13 mouse cellular contexts compared by ENCODE assay signal in the genomic region with DNA sequence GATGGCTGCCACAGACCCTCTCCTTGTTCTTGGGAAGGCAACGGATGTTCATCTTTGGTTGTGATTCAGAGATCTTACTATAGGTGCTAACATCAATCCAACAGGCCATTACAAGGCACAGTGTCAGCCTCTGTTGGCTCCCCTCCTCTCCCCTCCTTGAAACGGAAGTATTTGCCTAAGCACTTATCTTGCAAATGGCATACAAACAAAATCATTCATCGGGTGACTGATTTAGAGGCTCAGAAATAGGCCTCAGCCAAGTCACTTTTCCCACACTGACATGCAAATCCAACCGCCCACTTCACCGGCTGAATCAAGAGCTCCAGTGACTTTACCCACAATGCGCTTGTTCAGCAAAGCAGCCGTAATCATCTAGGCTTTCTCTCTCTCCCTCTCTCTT. TPM values are rescaled to one million over a fixed set of nuclear protein-coding genes. Genes with fewer than 3 reads are reported as not detected.
DNase-seq lines count a peak whose midpoint lies in the region; ATAC-seq lines count a peak whose summit lies in the region.
"Had no signal": no experiment of that assay in that cellular context is flagged by ENCODE, and none has a peak within 500 bp of the region (broad histone marks: within the 10 kb centered on the region; RNA-seq: fewer than 3 reads in every experiment).

No protein-coding gene starts in this region.

- H3K9ac ChIP-seq in intestine, embryonic 16.5 days (ENCODE audit: low read depth, low read length): no peak overlapping the region
- H3K9ac ChIP-seq: forebrain, embryonic 15.5 days; limb, embryonic 13.5 days had no signal

- H3K4me2 ChIP-seq in intestine, embryonic 16.5 days (ENCODE audit: low read depth, low read length): no peak overlapping the region
- H3K4me2 ChIP-seq: forebrain, embryonic 15.5 days; limb, embryonic 13.5 days had no signal

- intact Hi-C loops in left cerebral cortex, postnatal 4 days (cut with DNase I): no loop called here
- intact Hi-C loops in left cerebral cortex, postnatal 14 days (cut with DNase I): no loop called here

- H3K4me3 ChIP-seq in intestine, embryonic 16.5 days (ENCODE audit: low read length): no peak overlapping the region
- H3K4me3 ChIP-seq: forebrain, embryonic 15.5 days; limb, embryonic 13.5 days had no signal

- no peaks in the 10 kb centered on the region for H3K9me3 ChIP-seq in intestine, embryonic 16.5 days (ENCODE audit: control insufficient read depth, low read length)
- H3K9me3 ChIP-seq: forebrain, embryonic 15.5 days; limb, embryonic 13.5 days had no signal

- ATAC-seq in intestine, embryonic 16.5 days: no peak
- ATAC-seq: forebrain, embryonic 15.5 days had no signal

- no peak overlapping the region for H3K27ac ChIP-seq in intestine, embryonic 16.5 days (ENCODE audit: low read length)
- H3K27ac ChIP-seq: forebrain, embryonic 15.5 days; limb, embryonic 13.5 days had no signal

- peak; percentile 59 for DNase-seq in left cerebral cortex, adult 11 months (ENCODE audit: low spot score)
- no peak for DNase-seq in left cerebral cortex, postnatal 4 days
- peak; percentile 73 for DNase-seq in adipocyte (ENCODE audit: low spot score)
- DNase-seq in left cerebral cortex, postnatal 14 days (ENCODE audit: low spot score in 2 of 2): peak; percentile 76 to 86
- peak; percentile 63 for DNase-seq in splenic B cell, adult 2 months (ENCODE audit: low read depth, low spot score)
- DNase-seq in urinary bladder, postnatal 25 days (ENCODE audit: low spot score): no peak
- DNase-seq: cerebellum, postnatal 36 days; thymus, postnatal 14 days had no signal

- H3K27me3 ChIP-seq in splenic B cell, adult 2 months (ENCODE audit: control insufficient read depth, insufficient read depth, low read length, poor library complexity, severe bottlenecking): no peaks in the 10 kb centered on the region
- H3K27me3 ChIP-seq in intestine, embryonic 16.5 days (replicated peaks; ENCODE audit: control insufficient read depth, insufficient read depth, low read length): no peaks in the 10 kb centered on the region
- H3K27me3 ChIP-seq: forebrain, embryonic 15.5 days; limb, embryonic 13.5 days had no signal

- WGBS in intestine, embryonic 16.5 days: 40% methylated on average over 7 of the region's 7 CpGs

- no peaks in the 10 kb centered on the region for H3K4me1 ChIP-seq in intestine, embryonic 16.5 days (ENCODE audit: control insufficient read depth, insufficient read depth, low read length)
- H3K4me1 ChIP-seq: forebrain, embryonic 15.5 days; limb, embryonic 13.5 days had no signal

- no peaks in the 10 kb centered on the region for H3K36me3 ChIP-seq in splenic B cell, adult 2 months (ENCODE audit: control insufficient read depth, insufficient read depth, low read length, poor library complexity, severe bottlenecking)
- no peaks in the 10 kb centered on the region for H3K36me3 ChIP-seq in intestine, embryonic 16.5 days (ENCODE audit: control insufficient read depth, insufficient read depth, low read length)
- H3K36me3 ChIP-seq: forebrain, embryonic 15.5 days; limb, embryonic 13.5 days had no signal

RNA-seq across cellular contexts. Expression of gene Rasl11a, which starts 16.7 kb away (rescaled TPM):
- total RNA-seq in left cerebral cortex, postnatal 4 days (2021): 10 to 100 TPM; 10.0 to 10.6 TPM
- 10 to 100 TPM in 1 of 2 experiments, 1 to 10 TPM in 1; 7.6 to 16.9 TPM for total RNA-seq in left cerebral cortex, postnatal 14 days (2021)
- 26.5 and 28.3 TPM in 2 replicates for polyA plus RNA-seq in intestine, embryonic 16.5 days (2015; fragmentation: Nextera tagmentation; extraction: Ambion mirVana)
- total RNA-seq: megakaryocyte-erythroid progenitor cell, adult 5-6 weeks; neutrophil, adult 5-6 weeks had no signal

RNA-seq across cellular contexts. Expression of gene Rpl21, which starts 28.9 kb away (rescaled TPM):
- total RNA-seq in left cerebral cortex, postnatal 4 days (2021): 100 to 1,000 TPM; 211 to 238 TPM
- 100 to 1,000 TPM; 149 to 157 TPM for total RNA-seq in left cerebral cortex, postnatal 14 days (2021)
- polyA plus RNA-seq in intestine, embryonic 16.5 days (2015; fragmentation: Nextera tagmentation; extraction: Ambion mirVana): 455 and 503 TPM in 2 replicates

Comparison
In these comparisons a context has a peak if more than half of its experiments do, and no peak if none do; other contexts are left out.
1. DNase-seq: peak in left cerebral cortex, adult 11 months (single experiment), adipocyte (single experiment), left cerebral cortex, postnatal 14 days (2 of 2) and splenic B cell, adult 2 months (single experiment); none in left cerebral cortex, postnatal 4 days (single experiment) and urinary bladder, postnatal 25 days (single experiment).